Mouse (Mus musculus): Measurements from ENCODE around the gene Inpp5f. TPM values are rescaled to one million over a fixed set of nuclear protein-coding genes. Genes with fewer than 3 reads are reported as not detected.

Gene Inpp5f
- polyA plus RNA-seq, 1 experiment from 2014 or later, result 7.2 TPM

- H3K36me3 ChIP-seq (replicated peaks; ENCODE audit: insufficient read depth, low read length), result no peaks in the 10 kb centered on the region
- H3K4me1 ChIP-seq (ENCODE audit: insufficient read depth), result peaks cover 14% of the 10 kb centered on the region
- H3K4me3 ChIP-seq (ENCODE audit: low read depth, low read length), result peak overlapping the region; percentile 74
- DNase-seq (no peak), ATAC-seq (no peak)
- no peaks in the 10 kb centered on the region for H3K27me3 ChIP-seq (ENCODE audit: insufficient read depth, low read length)
- TF ChIP-seq EP300 (IDR thresholded peaks at IDR 0.05; ENCODE audit: low read depth) (no peak), CTCF (IDR thresholded peaks at IDR 0.05; ENCODE audit: low read depth) (no peak)
- WGBS (ENCODE audit: insufficient replicate concordance), result 81% methylated on average over 6 of the region's 6 CpGs
- H3K9me3 ChIP-seq (ENCODE audit: low read length), result no peaks in the 10 kb centered on the region
- peak overlapping the region; percentile 97 for H3K4me2 ChIP-seq (ENCODE audit: low read depth, low read length)
- H3K27ac ChIP-seq (ENCODE audit: low read depth), result no peak overlapping the region; the same call in 1 of the 2 replicates
- no peak overlapping the region for H3K9ac ChIP-seq (replicated peaks)
Observed at GRCm38 (mm10) chr7:128610490-128610889, 638 bp upstream of the Inpp5f start.

- Histone ChIP-seq H3K4me3 (ENCODE audit: low read depth, low read length) (peak overlapping the region; percentile 74), H3K27ac (ENCODE audit: low read depth) (peak overlapping the region; percentile 74), H3K9me3 (ENCODE audit: low read length) (no peaks in the 10 kb centered on the region), H3K9ac (replicated peaks) (peak overlapping the region; percentile 84), H3K27me3 (ENCODE audit: insufficient read depth, low read length) (no peaks in the 10 kb centered on the region), H3K4me2 (ENCODE audit: low read depth, low read length) (peak overlapping the region; percentile 97), H3K36me3 (replicated peaks; ENCODE audit: insufficient read depth, low read length) (no peaks in the 10 kb centered on the region), H3K4me1 (ENCODE audit: insufficient read depth) (peaks cover 16% of the 10 kb centered on the region)
- DNase-seq (no peak), ATAC-seq (no peak)
- TF ChIP-seq EP300 (IDR thresholded peaks at IDR 0.05; ENCODE audit: low read depth), result no peak
- no peak for TF ChIP-seq CTCF (IDR thresholded peaks at IDR 0.05; ENCODE audit: low read depth)
- WGBS (ENCODE audit: insufficient replicate concordance), result 15% methylated on average over 22 of the region's 22 CpGs
Observed at GRCm38 (mm10) chr7:128611799-128612411, 777 bp downstream of the Inpp5f start.

GRCm38 (mm10) chr7:128612521-128613181 is 1.5 kb downstream of the Inpp5f start:
- TF ChIP-seq EP300 (IDR thresholded peaks at IDR 0.05; ENCODE audit: low read depth) (no peak), CTCF (IDR thresholded peaks at IDR 0.05; ENCODE audit: low read depth) (no peak)
- no peak for ATAC-seq
- Histone ChIP-seq H3K36me3 (replicated peaks; ENCODE audit: insufficient read depth, low read length) (no peaks in the 10 kb centered on the region), H3K27ac (ENCODE audit: low read depth) (peak overlapping the region; percentile 74; the same call in 1 of the 2 replicates), H3K27me3 (ENCODE audit: insufficient read depth, low read length) (no peaks in the 10 kb centered on the region), H3K4me1 (ENCODE audit: insufficient read depth) (peaks cover 20% of the 10 kb centered on the region), H3K9me3 (ENCODE audit: low read length) (no peaks in the 10 kb centered on the region), H3K9ac (replicated peaks) (peak overlapping the region; percentile 84), H3K4me3 (ENCODE audit: low read depth, low read length) (peak overlapping the region; percentile 74), H3K4me2 (ENCODE audit: low read depth, low read length) (peak overlapping the region; percentile 97)
- no peak for DNase-seq
- 60% methylated on average over 12 of the region's 12 CpGs for WGBS (ENCODE audit: insufficient replicate concordance)

- Histone ChIP-seq H3K27ac (ENCODE audit: low read depth) (0 out of 2 replicates have a peak overlapping the region, but pooled peaks have one; percentile 9), H3K4me1 (ENCODE audit: insufficient read depth) (peaks cover 20% of the 10 kb centered on the region), H3K4me2 (ENCODE audit: low read depth, low read length) (0 out of 2 replicates have a peak overlapping the region, but pooled peaks have one; percentile 22), H3K27me3 (ENCODE audit: insufficient read depth, low read length) (no peaks in the 10 kb centered on the region), H3K36me3 (replicated peaks; ENCODE audit: insufficient read depth, low read length) (no peaks in the 10 kb centered on the region), H3K9me3 (ENCODE audit: low read length) (no peaks in the 10 kb centered on the region), H3K9ac (replicated peaks) (no peak overlapping the region), H3K4me3 (ENCODE audit: low read depth, low read length) (no peak overlapping the region)
- DNase-seq (no peak), ATAC-seq (no peak)
- TF ChIP-seq EP300 (IDR thresholded peaks at IDR 0.05; ENCODE audit: low read depth), result no peak
- no peak for TF ChIP-seq CTCF (IDR thresholded peaks at IDR 0.05; ENCODE audit: low read depth)
- 58% methylated on average over 2 of the region's 2 CpGs for WGBS (ENCODE audit: insufficient replicate concordance)
Observed at GRCm38 (mm10) chr7:128613578-128613977, 2.5 kb downstream of the Inpp5f start.

- Histone ChIP-seq H3K9me3 (ENCODE audit: low read length) (no peaks in the 10 kb centered on the region), H3K9ac (replicated peaks) (no peak overlapping the region), H3K36me3 (replicated peaks; ENCODE audit: insufficient read depth, low read length) (no peaks in the 10 kb centered on the region), H3K4me1 (ENCODE audit: insufficient read depth) (peaks cover 29% of the 10 kb centered on the region), H3K27ac (ENCODE audit: low read depth) (0 out of 2 replicates have a peak overlapping the region, but pooled peaks have one; percentile 18), H3K4me2 (ENCODE audit: low read depth, low read length) (no peak overlapping the region), H3K27me3 (ENCODE audit: insufficient read depth, low read length) (no peaks in the 10 kb centered on the region), H3K4me3 (ENCODE audit: low read depth, low read length) (no peak overlapping the region)
- WGBS (ENCODE audit: insufficient replicate concordance), result 63% methylated on average over 1 of the region's 1 CpGs
- ATAC-seq (peak; percentile 90), DNase-seq (no peak)
- TF ChIP-seq CTCF (IDR thresholded peaks at IDR 0.05; ENCODE audit: low read depth) (no peak), EP300 (IDR thresholded peaks at IDR 0.05; ENCODE audit: low read depth) (no peak)
Observed at GRCm38 (mm10) chr7:128617587-128617986, 6.5 kb downstream of the Inpp5f start.

GRCm38 (mm10) chr7:128620178-128620577 is 9.1 kb downstream of the Inpp5f start:
- Histone ChIP-seq H3K4me1 (ENCODE audit: insufficient read depth) (peaks cover 20% of the 10 kb centered on the region), H3K36me3 (replicated peaks; ENCODE audit: insufficient read depth, low read length) (no peaks in the 10 kb centered on the region), H3K27me3 (ENCODE audit: insufficient read depth, low read length) (no peaks in the 10 kb centered on the region), H3K9ac (replicated peaks) (no peak overlapping the region), H3K9me3 (ENCODE audit: low read length) (no peaks in the 10 kb centered on the region), H3K27ac (ENCODE audit: low read depth) (no peak overlapping the region), H3K4me2 (ENCODE audit: low read depth, low read length) (no peak overlapping the region), H3K4me3 (ENCODE audit: low read depth, low read length) (no peak overlapping the region)
- DNase-seq (no peak), ATAC-seq (no peak)
- WGBS (ENCODE audit: insufficient replicate concordance), result 87% methylated on average over 1 of the region's 1 CpGs
- TF ChIP-seq CTCF (IDR thresholded peaks at IDR 0.05; ENCODE audit: low read depth) (no peak), EP300 (IDR thresholded peaks at IDR 0.05; ENCODE audit: low read depth) (no peak)

All from liver, postnatal 0 days (tissue).